In the genomic region with DNA sequence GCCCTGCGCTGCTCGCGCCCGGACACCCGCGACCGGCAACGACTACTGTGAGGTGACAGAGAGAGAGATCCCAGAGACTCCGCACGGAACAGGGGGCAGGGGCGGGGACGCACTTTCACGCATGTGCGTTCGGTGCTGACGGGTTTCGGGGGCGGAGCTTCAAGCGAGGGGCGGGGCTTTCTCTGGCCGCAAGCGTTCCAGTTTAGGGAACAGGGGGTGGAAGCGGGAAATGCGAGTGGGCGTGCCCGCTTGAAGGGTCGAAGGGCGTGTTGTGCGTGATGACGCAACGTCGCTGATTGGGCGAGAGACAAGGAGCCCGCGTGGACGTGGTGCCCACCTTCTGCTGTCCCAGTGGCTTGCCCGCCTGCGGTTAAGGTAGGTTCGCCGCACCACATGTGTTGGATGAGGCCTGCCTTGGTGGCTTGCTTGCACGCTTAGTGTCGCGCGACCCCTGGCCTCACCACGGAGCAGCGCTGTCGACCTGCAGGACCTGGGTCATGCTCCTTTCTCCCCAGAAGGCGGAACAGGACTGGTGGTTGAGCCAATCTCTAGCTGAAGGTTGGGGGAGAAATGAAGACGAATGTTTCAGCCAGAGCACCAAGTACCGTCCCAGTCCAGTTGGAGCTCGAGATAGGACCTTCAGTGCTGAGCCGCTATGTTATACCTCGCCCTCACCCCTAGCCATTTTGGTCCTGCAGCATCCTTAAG, we compare ENCODE assay signal across 8 mouse cellular contexts. TPM values are rescaled to one million over a fixed set of nuclear protein-coding genes. Genes with fewer than 3 reads are reported as not detected.
DNase-seq lines count a peak whose midpoint lies in the region; ATAC-seq and TF ChIP-seq lines count a peak whose summit lies in the region.

No protein-coding gene starts in this region.

- WGBS in forebrain, embryonic 12.5 days, result under 1% methylated on average over 53 of the region's 53 CpGs
- WGBS in large intestine, adult 2 months, result under 1% methylated on average over 53 of the region's 53 CpGs
- WGBS in liver, postnatal 0 days (ENCODE audit: insufficient replicate concordance), result 2% methylated on average over 53 of the region's 53 CpGs
- WGBS in neural tube, embryonic 14.5 days, result under 1% methylated on average over 51 of the region's 53 CpGs

- peaks cover 8% of the 10 kb centered on the region for H3K27me3 ChIP-seq in E14TG2a.4 (ENCODE audit: insufficient read depth, low read length)
- no peaks in the 10 kb centered on the region for H3K27me3 ChIP-seq in forebrain, embryonic 12.5 days
- no peaks in the 10 kb centered on the region for H3K27me3 ChIP-seq in liver, postnatal 0 days (ENCODE audit: insufficient read depth, low read length)
- no peaks in the 10 kb centered on the region for H3K27me3 ChIP-seq in neural tube, embryonic 14.5 days (ENCODE audit: control insufficient read depth, insufficient read depth, low read length)

- intact Hi-C loops in heart, postnatal 10 days (cut with DNase I), result no loop called here

- ATAC-seq in forebrain, embryonic 12.5 days (ENCODE audit: low FRiP score), result peak; percentile 97
- ATAC-seq in liver, postnatal 0 days, result peak; percentile 94
- peak; percentile 97 for ATAC-seq in neural tube, embryonic 14.5 days (ENCODE audit: low read depth)

- H3K9me3 ChIP-seq in E14TG2a.4 (ENCODE audit: low read length), result no peaks in the 10 kb centered on the region
- no peaks in the 10 kb centered on the region for H3K9me3 ChIP-seq in forebrain, embryonic 12.5 days
- H3K9me3 ChIP-seq in liver, postnatal 0 days (ENCODE audit: low read length), result no peaks in the 10 kb centered on the region
- no peaks in the 10 kb centered on the region for H3K9me3 ChIP-seq in neural tube, embryonic 14.5 days (ENCODE audit: control insufficient read depth, low read length)

- TF ChIP-seq CTCF in E14TG2a.4 (conservative IDR thresholded peaks at IDR 0.05; ENCODE audit: low read length), result no peak
- peak; percentile 54 for TF ChIP-seq CTCF in liver, postnatal 0 days (IDR thresholded peaks at IDR 0.05; ENCODE audit: low read depth)

- peak overlapping the region; percentile 94 for H3K4me2 ChIP-seq in forebrain, embryonic 12.5 days
- peak overlapping the region; percentile 94 for H3K4me2 ChIP-seq in liver, postnatal 0 days (ENCODE audit: low read depth, low read length)
- peak overlapping the region; percentile 64 for H3K4me2 ChIP-seq in neural tube, embryonic 14.5 days (ENCODE audit: low read depth, low read length)

- DNase-seq in c-Kit-positive CD71-positive TER-119-positive erythroid progenitor cells, embryonic 14.5 days (ENCODE audit: low spot score), result peak; percentile 99
- peak; percentile 100 for DNase-seq in heart, postnatal 10 days
- peak; percentile 92 for DNase-seq in large intestine, adult 2 months (ENCODE audit: low read depth, low spot score)
- DNase-seq in liver, postnatal 0 days, result peak; percentile 100
- peak; percentile 100 for DNase-seq in testis, postnatal 10 days (ENCODE audit: low spot score)

- H3K4me1 ChIP-seq in E14TG2a.4 (replicated peaks; ENCODE audit: low read depth, low read length), result peaks cover 33% of the 10 kb centered on the region
- H3K4me1 ChIP-seq in forebrain, embryonic 12.5 days, result peaks cover 22% of the 10 kb centered on the region
- peaks cover 26% of the 10 kb centered on the region for H3K4me1 ChIP-seq in liver, postnatal 0 days (ENCODE audit: insufficient read depth)
- peaks cover 21% of the 10 kb centered on the region for H3K4me1 ChIP-seq in neural tube, embryonic 14.5 days (ENCODE audit: control insufficient read depth, insufficient read depth, low read length)

- H3K4me3 ChIP-seq in E14TG2a.4 (replicated peaks; ENCODE audit: low read length), result peak overlapping the region; percentile 97
- peak overlapping the region; percentile 92 for H3K4me3 ChIP-seq in forebrain, embryonic 12.5 days (replicated peaks)
- peak overlapping the region; percentile 93 for H3K4me3 ChIP-seq in liver, postnatal 0 days (ENCODE audit: low read depth, low read length)
- peak overlapping the region; percentile 84 for H3K4me3 ChIP-seq in neural tube, embryonic 14.5 days (ENCODE audit: low read depth, low read length)

- H3K9ac ChIP-seq in forebrain, embryonic 12.5 days, result peak overlapping the region; percentile 94
- peak overlapping the region; percentile 89 for H3K9ac ChIP-seq in liver, postnatal 0 days (replicated peaks)
- peak overlapping the region; percentile 90 for H3K9ac ChIP-seq in neural tube, embryonic 14.5 days (replicated peaks; ENCODE audit: low read depth, low read length)

- H3K36me3 ChIP-seq in E14TG2a.4 (ENCODE audit: insufficient read depth, low read length), result peaks cover 37% of the 10 kb centered on the region
- H3K36me3 ChIP-seq in forebrain, embryonic 12.5 days (replicated peaks), result peaks cover 18% of the 10 kb centered on the region
- peaks cover 10% of the 10 kb centered on the region for H3K36me3 ChIP-seq in liver, postnatal 0 days (replicated peaks; ENCODE audit: insufficient read depth, low read length)
- no peaks in the 10 kb centered on the region for H3K36me3 ChIP-seq in neural tube, embryonic 14.5 days (ENCODE audit: control insufficient read depth, insufficient read depth, low read length)

- H3K27ac ChIP-seq in forebrain, embryonic 12.5 days, result peak overlapping the region; percentile 74
- peak overlapping the region; percentile 86 for H3K27ac ChIP-seq in liver, postnatal 0 days (ENCODE audit: low read depth)
- H3K27ac ChIP-seq in neural tube, embryonic 14.5 days (ENCODE audit: low read depth, low read length), result peak overlapping the region; percentile 76

- peak; percentile 11; the same call in 1 of the 2 replicates for TF ChIP-seq EP300 in liver, postnatal 0 days (IDR thresholded peaks at IDR 0.05; ENCODE audit: low read depth)

RNA-seq across cellular contexts. Expression of a gene that starts 17.4 kb away (rescaled TPM):
- polyA plus RNA-seq in forebrain, embryonic 12.5 days (2016; fragmentation: Nextera tagmentation; extraction: Ambion mirVana), result 39.2 and 40.7 TPM in 2 replicates
- 10 to 100 TPM; 24.6 to 26.7 TPM for total RNA-seq in heart, postnatal 10 days (2021)
- polyA plus RNA-seq in large intestine, adult 2 months (2012; rRNA removed), result 24.4 and 29.8 TPM in 2 replicates
- 14.6 and 15.0 TPM in 2 replicates for polyA plus RNA-seq in liver, postnatal 0 days (2015; fragmentation: Nextera tagmentation; extraction: Ambion mirVana)
- polyA plus RNA-seq in neural tube, embryonic 14.5 days (2014; fragmentation: Nextera tagmentation; extraction: Ambion mirVana), result 58.3 and 58.7 TPM in 2 replicates

RNA-seq across cellular contexts. Expression of a gene that starts 28.6 kb away (rescaled TPM):
- polyA plus RNA-seq in forebrain, embryonic 12.5 days (2016; fragmentation: Nextera tagmentation; extraction: Ambion mirVana), result 58.5 and 64.4 TPM in 2 replicates
- 10 to 100 TPM; 22.6 to 29.3 TPM for total RNA-seq in heart, postnatal 10 days (2021)
- 16.8 and 18.9 TPM in 2 replicates for polyA plus RNA-seq in large intestine, adult 2 months (2012; rRNA removed)
- polyA plus RNA-seq in liver, postnatal 0 days (2015; fragmentation: Nextera tagmentation; extraction: Ambion mirVana), result 25.7 and 27.8 TPM in 2 replicates
- polyA plus RNA-seq in neural tube, embryonic 14.5 days (2014; fragmentation: Nextera tagmentation; extraction: Ambion mirVana), result 42.1 and 48.6 TPM in 2 replicates

RNA-seq across cellular contexts. Expression of a gene that starts 31.1 kb away (rescaled TPM):
- polyA plus RNA-seq in forebrain, embryonic 12.5 days (2016; fragmentation: Nextera tagmentation; extraction: Ambion mirVana), result 210 and 220 TPM in 2 replicates
- total RNA-seq in heart, postnatal 10 days (2021), result 10 to 100 TPM; 55.3 to 57.3 TPM
- 57.3 and 58.4 TPM in 2 replicates for polyA plus RNA-seq in large intestine, adult 2 months (2012; rRNA removed)
- 84.6 and 92.1 TPM in 2 replicates for polyA plus RNA-seq in liver, postnatal 0 days (2015; fragmentation: Nextera tagmentation; extraction: Ambion mirVana)
- polyA plus RNA-seq in neural tube, embryonic 14.5 days (2014; fragmentation: Nextera tagmentation; extraction: Ambion mirVana), result 231 and 251 TPM in 2 replicates

RNA-seq across cellular contexts. Expression of a gene that starts 35.9 kb away (rescaled TPM):
- polyA plus RNA-seq in forebrain, embryonic 12.5 days (2016; fragmentation: Nextera tagmentation; extraction: Ambion mirVana), result not detected in 2 replicates
- total RNA-seq in heart, postnatal 10 days (2021), result not detected
- not detected in 2 replicates for polyA plus RNA-seq in large intestine, adult 2 months (2012; rRNA removed)
- not detected in 2 replicates for polyA plus RNA-seq in liver, postnatal 0 days (2015; fragmentation: Nextera tagmentation; extraction: Ambion mirVana)
- not detected in 2 replicates for polyA plus RNA-seq in neural tube, embryonic 14.5 days (2014; fragmentation: Nextera tagmentation; extraction: Ambion mirVana)

RNA-seq across cellular contexts. Expression of a gene that starts 42.7 kb away (rescaled TPM):
- polyA plus RNA-seq in forebrain, embryonic 12.5 days (2016; fragmentation: Nextera tagmentation; extraction: Ambion mirVana), result 0.06 TPM in 1 of 2 replicates, not detected in the other
- not detected for total RNA-seq in heart, postnatal 10 days (2021)
- polyA plus RNA-seq in large intestine, adult 2 months (2012; rRNA removed), result not detected in 2 replicates
- polyA plus RNA-seq in liver, postnatal 0 days (2015; fragmentation: Nextera tagmentation; extraction: Ambion mirVana), result not detected in 2 replicates
- polyA plus RNA-seq in neural tube, embryonic 14.5 days (2014; fragmentation: Nextera tagmentation; extraction: Ambion mirVana), result not detected in 2 replicates

Comparison
In these comparisons a context has a peak if more than half of its experiments do, and no peak if none do; other contexts are left out.
1. Peak in every context shown above with its lines: DNase-seq, ATAC-seq, H3K4me3 ChIP-seq and H3K27ac ChIP-seq.